Mouse (Mus musculus) retina, embryonic 14.5 days (tissue): ENCODE data around the gene Usf3.

ENCODE experiments used
- DNase-seq: peaks from one replicate; pipeline ENCODE4 v3.0.0-alpha.2; 2015; ENCODE audit warnings: low spot score

Usf3 gene

GRCm38 (mm10) chr16:44173966-44174530 lies 1.0 kb downstream of the Usf3 start:
- peak; percentile 8 for DNase-seq

- DNase-seq: no peak
Measured at GRCm38 (mm10) chr16:44175001-44175400, 2.0 kb downstream of the Usf3 start.

DNA sequence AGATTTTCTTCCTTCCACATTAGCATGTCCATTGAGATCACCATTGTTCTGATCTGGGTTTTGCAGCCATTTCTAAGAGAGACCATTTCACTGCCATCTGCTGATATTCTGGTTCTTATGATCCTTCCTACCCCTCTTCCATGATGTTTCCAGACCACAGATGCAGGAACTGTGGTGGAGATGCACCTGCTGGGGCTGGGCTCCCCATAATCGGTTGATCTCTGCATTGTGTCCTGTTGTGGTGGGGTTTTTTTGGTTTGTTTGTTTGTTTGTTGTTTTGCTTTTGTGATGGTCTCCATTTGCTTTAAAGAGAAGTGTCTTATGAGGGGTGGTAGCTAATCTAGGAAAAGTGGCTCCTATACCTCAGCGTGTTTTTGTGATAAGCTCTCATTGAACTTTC lies 3.5 kb downstream of the Usf3 start:
- DNase-seq: no peak

- DNase-seq: no peak
Measured at GRCm38 (mm10) chr16:44178555-44178954, 5.5 kb downstream of the Usf3 start.

GRCm38 (mm10) chr16:44182597-44182996 lies 9.6 kb downstream of the Usf3 start:
- no peak for DNase-seq

DNA sequence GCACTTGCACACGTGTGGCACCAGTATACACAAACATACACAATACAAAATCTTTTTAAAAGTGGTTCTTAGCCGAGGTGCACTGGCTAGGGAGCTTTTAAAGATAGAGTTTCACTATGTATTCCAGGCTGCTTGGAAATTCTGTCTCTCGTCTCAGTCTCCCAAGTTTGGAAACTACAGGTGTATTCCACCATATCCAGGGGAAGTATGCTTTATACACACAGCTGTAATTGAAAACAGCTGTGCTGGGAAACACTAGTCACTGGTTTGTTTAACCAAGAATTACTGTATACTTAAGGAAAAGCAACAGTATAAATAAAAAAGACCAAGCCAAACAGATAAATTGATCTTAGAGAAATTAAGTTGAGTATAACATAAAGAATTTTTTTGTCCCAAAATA lies 11.7 kb downstream of the Usf3 start:
- DNase-seq: no peak

- no peak for DNase-seq
Measured at GRCm38 (mm10) chr16:44187172-44187571, 14.1 kb downstream of the Usf3 start.

DNA sequence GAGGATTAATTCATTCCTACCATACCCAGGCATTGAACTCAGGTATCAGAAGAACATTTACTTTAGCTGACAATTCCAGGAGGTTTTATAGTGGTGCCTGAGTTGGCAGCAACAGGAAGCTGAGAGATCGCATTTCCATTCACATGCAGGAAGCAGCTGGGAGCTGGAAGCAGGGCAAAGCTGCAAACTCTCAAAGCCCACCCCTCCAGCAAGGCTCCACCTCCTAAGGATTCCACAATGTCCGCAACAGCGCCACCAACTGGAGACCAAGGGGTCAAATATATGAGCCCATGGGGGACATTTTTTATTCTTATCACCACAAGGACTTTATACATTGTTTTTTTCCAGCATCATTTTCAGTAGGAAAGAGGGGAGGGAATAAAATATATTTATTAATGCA lies 15.7 kb downstream of the Usf3 start:
- no peak for DNase-seq

GRCm38 (mm10) chr16:44190032-44190431 lies 17.0 kb downstream of the Usf3 start:
- DNase-seq: no peak

DNA sequence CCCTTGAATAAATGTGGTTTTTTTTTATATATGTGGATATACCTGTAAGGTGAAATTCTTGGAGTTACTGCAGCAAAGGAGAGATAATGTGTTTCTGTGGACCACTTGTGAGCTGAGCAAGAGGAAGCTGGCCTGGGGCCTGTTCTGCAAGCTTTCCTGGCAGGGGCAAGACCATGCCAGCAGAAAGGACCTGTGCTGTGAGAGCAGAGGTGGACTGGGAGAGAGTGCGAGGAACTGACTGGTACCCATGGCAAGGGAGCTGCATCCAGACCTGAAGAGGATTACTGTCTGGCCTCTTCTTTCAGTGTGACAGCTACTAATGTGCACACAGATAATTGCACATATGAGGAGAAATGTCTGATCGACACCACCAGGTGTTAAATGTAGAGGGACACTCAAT lies 17.9 kb downstream of the Usf3 start:
- no peak for DNase-seq

DNA sequence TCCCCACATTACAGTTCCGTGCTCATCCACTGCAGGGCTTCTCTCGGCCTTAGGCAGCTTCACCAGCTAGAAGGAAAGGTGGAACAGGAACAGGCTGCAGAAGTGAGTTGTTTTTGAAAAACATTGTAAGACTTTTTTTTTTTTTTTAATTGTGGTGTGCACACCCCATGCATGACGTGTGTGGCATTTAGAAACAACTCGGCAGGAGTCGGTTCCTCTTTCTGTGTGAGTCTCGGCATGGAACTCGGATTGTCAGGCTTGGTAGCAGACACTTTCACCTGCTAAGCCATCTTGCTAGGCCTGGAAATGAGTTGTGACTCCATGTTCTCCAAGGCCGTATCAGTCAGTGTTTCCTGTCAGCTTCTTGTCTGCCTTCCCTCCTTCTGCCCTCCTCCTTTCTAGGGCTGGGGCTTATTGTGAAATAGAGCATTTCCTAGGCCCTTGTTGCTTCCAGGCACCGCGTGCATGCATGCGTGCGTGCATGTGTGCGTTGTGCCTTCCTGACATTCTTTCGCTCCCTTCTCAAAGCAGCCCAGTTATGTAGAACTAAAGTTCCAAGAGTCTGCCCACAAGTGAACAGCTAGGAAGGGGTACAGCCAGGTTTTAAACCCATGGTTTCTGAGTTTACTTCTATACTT lies 26.1 kb downstream of the Usf3 start:
- DNase-seq: no peak

DNA sequence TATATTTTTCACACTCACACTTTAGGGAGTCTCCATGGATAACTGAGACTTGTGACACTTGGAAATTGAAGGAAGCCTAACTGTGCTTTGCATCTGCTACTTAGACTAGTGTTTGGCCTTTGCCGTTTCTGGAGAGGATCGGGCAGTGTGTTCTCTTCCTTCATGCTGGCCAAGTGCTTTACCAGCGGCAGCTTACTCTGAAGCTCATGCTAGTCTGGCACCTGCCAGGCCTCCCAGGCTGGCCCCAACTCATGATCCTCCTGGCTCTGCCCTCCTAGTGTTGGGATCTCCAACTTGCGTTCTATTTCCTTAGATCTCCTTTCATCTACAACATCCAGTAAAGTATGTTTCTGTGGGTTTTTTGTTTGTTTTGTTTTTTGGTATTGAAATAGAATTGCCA lies 27.1 kb downstream of the Usf3 start:
- no peak for DNase-seq

- DNase-seq: no peak
Measured at GRCm38 (mm10) chr16:44204331-44204730, 31.3 kb downstream of the Usf3 start.

DNA sequence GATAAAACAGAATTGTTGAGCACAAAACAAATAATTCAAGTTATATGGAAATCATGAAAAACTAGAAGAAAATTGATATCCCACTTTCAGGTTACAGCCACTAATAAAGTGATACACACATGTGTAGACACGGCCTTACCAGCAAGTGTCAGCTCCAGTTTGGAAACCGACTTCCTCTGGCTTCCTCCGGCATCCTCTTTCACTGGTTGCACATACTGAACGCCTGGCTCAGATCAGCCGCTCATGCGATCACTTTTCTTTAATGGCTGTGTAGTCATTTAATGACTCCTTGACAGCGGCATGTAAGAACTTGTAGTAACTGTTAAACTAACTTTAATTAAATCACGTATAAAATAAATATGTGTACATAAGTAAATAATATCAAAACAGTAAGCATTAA lies 32.9 kb downstream of the Usf3 start:
- DNase-seq: no peak

DNA sequence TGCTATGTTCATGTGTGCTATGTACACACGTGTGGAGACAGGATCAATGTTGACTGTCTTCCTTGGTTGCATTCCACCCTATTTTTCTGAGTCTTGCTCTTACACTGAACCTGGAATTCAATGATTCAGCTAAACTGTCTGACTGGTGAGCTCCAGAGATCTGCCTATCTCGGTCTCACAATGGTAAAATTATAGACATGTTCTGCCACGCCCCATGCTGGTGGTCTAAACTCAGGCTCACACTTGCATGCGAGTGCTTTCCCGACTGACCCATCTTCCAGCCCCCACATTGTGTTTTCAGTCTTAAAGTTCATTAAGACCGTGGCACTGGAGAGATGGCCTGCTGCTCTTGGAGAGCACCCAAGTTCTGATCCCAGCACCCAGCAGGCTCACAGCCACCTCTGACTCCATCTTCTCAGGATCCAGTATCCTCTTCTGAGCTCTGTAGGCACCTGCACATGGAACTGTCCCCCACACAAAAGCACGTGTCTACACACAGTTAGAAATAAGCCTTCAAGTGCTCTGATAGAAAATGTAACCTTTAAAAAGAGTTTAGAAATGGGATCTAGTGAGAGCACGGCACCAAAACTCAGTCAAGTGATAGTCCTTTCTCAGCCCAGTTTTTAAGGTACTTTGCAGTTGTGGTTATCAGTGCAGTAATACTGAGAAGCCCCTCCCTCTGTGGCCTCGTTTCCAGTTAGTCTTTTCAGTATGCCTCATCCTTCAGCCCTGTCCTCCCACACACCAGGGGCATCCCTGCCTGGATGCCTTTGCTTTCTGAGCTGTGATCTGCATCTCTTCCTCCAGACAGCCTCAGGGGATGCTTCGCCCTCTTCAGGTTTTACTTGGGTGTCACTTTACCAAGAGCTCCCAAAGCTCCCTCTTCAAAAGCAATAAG lies 37.4 kb downstream of the Usf3 start:
- DNase-seq: no peak

- DNase-seq: no peak
Measured at GRCm38 (mm10) chr16:44211054-44211414, 38.0 kb downstream of the Usf3 start.

DNA sequence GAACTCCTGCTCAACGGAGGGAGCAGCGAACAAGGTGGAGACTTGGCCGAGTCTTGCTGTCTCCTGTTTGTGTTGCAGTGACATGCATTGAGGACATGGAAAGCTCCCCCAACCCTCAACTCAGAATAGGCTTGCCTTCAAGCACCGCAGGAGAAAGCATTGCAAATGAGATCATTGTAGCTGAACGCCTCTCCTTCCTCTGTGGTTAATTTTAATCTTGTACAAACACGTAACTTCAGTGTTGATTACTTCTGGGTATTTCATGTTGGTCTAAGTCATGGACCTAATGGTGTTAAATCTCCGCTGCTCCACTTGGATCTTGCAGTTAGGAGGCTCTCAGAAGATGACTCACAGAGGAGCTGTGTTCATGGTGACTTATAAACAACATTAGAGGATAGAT lies 39.7 kb downstream of the Usf3 start:
- no peak for DNase-seq

- no peak for DNase-seq
Measured at GRCm38 (mm10) chr16:44215513-44215912, 42.5 kb downstream of the Usf3 start.

GRCm38 (mm10) chr16:44216417-44216816 lies 43.4 kb downstream of the Usf3 start:
- no peak for DNase-seq

- DNase-seq: no peak
Measured at GRCm38 (mm10) chr16:44221463-44221862, 48.4 kb downstream of the Usf3 start.

DNA sequence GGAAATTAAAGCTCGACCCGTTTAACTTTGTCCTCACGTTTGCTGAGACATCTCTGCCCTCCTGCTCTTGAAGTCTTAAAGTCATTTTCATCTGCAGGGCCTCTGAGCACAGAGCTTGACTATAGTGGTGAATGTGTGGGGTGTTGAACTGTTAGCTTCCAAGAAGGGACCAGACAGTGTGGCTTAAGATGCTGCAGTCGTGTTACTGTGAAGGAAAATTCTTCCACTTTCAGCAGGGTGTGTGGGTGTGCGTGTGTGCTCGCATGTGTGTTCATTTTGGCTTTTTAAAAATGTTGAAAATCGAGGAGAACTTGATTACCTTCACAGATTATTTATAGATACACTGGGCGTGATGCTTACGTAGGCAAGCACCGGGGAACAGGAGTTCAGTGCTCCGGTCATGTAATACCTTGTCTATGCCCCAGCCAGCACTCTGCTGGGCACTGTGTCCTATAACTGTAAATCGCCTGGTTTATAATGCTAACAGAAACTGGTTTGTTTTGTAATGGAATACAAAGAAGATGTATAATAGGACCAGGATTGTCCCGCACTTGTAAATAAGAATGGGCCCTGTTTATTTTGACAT lies 53.8 kb downstream of the Usf3 start:
- DNase-seq: no peak

GRCm38 (mm10) chr16:44233019-44233418 lies 60.0 kb downstream of the Usf3 start:
- DNase-seq: no peak

GRCm38 (mm10) chr16:44237836-44238235 lies 64.8 kb downstream of the Usf3 start:
- no peak for DNase-seq
